Mouse (Mus musculus): ENCODE measurements around the gene Actn3. TPM values are rescaled to one million over a fixed set of nuclear protein-coding genes. Genes with fewer than 3 reads are reported as not detected.

The Actn3 gene
- polyA plus RNA-seq (2012; fragmentation: generic; extraction: Trizol) = 1 to 10 TPM; 2.6 to 6.1 TPM

DNA sequence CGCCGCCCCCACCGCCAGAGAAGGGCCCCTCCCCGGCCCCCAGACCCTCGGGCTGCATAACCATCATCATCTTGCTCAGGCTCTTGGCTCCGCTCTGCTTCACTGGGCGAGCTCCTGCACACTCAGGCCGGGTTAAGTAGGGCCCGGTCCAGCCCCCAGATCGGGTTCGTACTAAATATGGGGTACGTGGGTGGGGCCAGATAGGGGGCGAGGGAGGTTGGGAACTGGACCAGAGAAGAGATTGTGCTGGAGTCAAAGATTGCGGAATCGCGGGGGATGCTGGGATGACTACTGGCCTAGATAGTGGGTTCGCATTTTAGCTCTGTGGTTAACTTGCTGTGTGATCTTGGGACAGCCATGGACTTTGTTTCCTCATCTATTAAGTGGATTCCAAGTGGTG is at the start of gene Actn3:
Actn3 (minus strand) TSS at position 125 of the 400 bp plus-strand sequence.

DNA sequence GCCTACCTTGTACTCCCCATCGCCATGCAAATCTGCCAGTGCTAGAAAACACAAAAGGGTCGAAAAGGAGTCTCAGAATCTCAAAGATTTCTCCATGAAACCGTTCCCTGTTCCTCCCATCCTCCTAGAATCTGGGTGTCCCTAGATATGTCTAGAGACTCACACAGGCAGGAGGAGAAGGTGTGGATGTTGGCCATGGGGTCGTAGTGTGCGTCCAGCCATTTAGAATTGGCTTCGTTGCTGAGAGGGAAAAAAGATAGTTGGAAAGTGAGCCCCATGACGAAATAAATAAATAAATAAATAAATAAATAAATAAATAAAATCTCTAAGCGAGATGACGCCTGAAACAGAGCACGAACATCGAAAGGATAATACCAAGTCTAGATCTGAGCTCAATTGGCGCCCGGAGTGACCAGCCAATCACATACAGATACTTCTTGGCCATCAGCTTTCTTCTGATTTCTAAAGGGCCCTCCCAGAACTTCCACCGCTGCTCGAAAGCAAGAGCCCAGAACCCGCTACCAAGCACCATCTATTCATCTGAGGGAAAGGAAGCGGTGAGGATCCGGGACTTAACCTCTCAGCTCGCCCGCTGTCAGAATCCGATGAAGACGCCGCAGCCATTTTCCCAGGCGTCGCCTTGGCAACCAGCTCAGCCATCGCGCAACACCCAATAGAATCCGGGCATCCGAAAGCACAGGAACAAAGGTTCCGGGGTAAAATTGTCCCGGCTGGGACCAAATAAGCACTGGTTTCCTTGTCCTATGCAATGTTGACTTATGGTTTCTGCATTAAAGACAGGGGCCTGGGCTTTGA is 28.5 kb upstream of the Actn3 start, which contains the start of gene Bbs1:
Bbs1 (minus strand) TSS at position 650 of the 816 bp plus-strand sequence.

DNA sequence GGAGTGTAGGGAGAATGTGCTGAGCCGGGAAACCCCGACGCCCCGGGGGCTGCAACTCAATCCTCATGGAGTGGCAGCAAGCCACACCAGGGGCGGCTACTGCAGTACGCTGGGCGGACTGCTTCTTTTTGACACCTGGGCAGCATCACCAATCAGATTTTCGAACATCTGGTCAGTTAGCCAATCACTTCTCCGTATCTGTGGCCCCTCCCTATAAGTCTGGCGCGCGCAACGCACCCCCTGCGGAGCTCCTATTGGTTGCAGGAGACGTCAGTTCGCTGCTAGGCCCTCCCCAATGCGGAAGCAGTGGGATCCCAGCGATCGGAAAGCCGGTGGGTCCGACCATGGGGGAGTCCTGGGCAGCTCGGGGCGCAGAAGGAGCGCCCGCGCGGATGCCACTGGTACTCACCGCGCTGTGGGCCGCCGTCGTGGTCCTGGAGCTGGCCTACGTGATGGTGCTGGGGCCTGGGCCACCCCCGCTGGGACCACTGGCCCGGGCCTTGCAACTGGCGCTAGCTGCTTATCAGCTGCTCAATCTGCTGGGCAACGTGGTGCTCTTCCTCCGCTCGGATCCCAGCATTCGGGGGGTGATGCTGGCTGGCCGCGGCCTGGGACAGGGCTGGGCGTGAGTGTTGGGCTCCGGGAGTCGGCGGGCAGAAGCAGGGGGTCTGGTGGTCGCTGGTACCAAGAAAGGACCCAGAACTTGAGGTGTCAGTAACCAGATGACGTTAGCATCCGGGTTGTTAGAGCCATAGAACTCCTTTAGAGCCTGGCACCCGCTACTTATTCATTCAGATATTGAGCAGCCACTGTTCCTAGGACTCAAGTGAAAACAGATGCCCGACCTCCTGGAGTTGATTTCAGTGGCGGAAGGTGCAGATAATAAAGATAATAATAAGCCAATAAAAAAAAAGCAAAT is 955 bp upstream of the Actn3 start, which contains the start of gene Zdhhc24:
Zdhhc24 (plus strand) TSS at position 264 of the 919 bp plus-strand sequence.

DNA sequence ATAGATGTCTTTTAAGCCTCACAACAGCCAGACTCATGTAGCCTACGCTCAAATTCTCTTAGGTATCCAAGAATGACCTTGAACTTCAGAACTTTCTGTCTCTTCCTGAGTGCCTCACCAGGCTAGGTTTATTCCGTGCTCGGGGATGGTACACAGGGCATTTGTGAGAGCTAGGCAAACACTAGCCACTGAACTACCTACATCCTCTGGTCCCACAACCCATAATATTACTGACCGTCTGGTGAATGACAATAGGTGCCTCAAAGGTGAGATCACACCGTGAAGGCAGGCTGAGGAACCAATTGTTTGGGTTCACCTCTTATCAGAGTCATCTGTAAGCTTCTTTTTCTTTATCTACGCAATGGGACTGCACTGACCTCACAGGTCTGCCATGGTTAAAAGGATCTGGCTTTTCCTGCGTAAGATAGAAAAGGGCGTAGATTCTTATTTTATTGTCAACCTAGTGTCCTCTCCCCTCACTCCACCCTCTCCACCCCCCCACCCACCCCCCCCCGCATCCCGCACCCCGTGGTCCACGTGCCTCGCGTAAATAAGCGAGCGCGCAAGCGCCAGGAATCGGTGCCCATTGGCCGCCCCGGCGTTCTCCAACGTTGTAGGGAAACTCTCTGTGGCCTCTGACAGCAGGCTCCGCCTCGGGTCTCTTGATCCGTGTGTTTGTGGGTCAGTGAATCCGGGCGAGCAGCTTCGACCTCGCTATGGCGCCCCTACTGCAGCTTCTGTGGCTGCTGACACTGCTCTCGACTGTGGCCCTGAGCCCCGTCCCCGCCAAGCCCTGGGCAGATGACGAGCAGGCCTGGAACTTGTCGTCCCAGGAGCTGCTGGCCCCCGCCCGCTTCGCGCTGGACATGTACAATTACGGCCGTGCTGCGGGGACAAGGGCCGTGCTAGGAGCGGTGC is 22.9 kb downstream of the Actn3 start, which contains the start of gene Ctsf:
Ctsf (plus strand) TSS at position 579 of the 918 bp plus-strand sequence.

DNA sequence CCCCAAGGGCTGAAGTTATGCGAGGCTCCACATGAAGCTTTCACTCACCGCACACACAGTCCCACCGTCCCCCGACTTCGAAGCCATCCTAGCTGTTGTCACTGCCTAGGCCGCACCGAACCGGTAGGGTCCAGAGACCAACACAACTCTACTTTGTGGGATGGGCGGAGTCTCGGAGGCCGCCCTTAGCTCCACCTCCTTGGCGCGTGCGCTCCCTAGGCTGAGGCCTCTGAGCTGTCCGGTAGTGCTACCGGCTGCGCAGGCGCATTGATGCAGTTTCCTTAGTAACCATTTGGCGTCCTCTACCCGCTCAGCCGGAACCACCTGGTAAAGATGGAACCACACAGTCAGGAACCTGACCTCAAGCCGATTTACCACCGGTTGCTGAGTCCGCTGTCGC is 38.6 kb downstream of the Actn3 start, which contains the start of the genes Ccs and Ccdc87:
Ccs (minus strand) TSS at position 184 of the 400 bp plus-strand sequence.
Ccdc87 (plus strand) TSS at position 218 of the 400 bp plus-strand sequence.

Other genes starting within 250 kb of the Actn3 start
- 1 to 10 TPM in 1 of 2 experiments, under 1 TPM in 1; 0.51 to 2.9 TPM for gene Gm960, start 179.2 kb downstream of the Actn3 start, polyA plus RNA-seq (2012; fragmentation: generic; extraction: Trizol)
- gene Sptbn2, start 166.7 kb downstream of the Actn3 start, polyA plus RNA-seq (2012; fragmentation: generic; extraction: Trizol) = under 1 TPM; 0.05 to 0.13 TPM
- 10 to 100 TPM in 1 of 2 experiments, 1 to 10 TPM in 1; 3.3 to 22.9 TPM for gene Rbm4b, start 121.4 kb downstream of the Actn3 start, polyA plus RNA-seq (2012; fragmentation: generic; extraction: Trizol)
- gene Rbm4, start 84.0 kb downstream of the Actn3 start, polyA plus RNA-seq (2012; fragmentation: generic; extraction: Trizol) = 10 to 100 TPM; 17.8 to 38.0 TPM
- gene Gm21992, start 66.3 kb downstream of the Actn3 start, polyA plus RNA-seq (2012; fragmentation: generic; extraction: Trizol) = 10 to 100 TPM; 23.3 to 28.1 TPM
- gene Rbm14, start 66.3 kb downstream of the Actn3 start, polyA plus RNA-seq (2012; fragmentation: generic; extraction: Trizol) = 10 to 100 TPM; 48.9 to 59.1 TPM
- gene Ccs, start 38.6 kb downstream of the Actn3 start, polyA plus RNA-seq (2012; fragmentation: generic; extraction: Trizol) = 100 to 1,000 TPM in 1 of 2 experiments, 10 to 100 TPM in 1; 60.9 to 102 TPM
- gene Ccdc87, start 38.5 kb downstream of the Actn3 start, polyA plus RNA-seq (2012; fragmentation: generic; extraction: Trizol) = under 1 TPM; 0.02 to 0.20 TPM
- gene Ctsf, start 22.8 kb downstream of the Actn3 start, polyA plus RNA-seq (2012; fragmentation: generic; extraction: Trizol) = 1 to 10 TPM in 1 of 2 experiments, under 1 TPM in 1; 0.18 to 2.1 TPM
- gene Zdhhc24, start 759 bp upstream of the Actn3 start, polyA plus RNA-seq (2012; fragmentation: generic; extraction: Trizol) = 10 to 100 TPM in 1 of 2 experiments, 1 to 10 TPM in 1; 2.9 to 13.9 TPM
- 1 to 10 TPM; 1.3 to 5.5 TPM for gene Bbs1, start 28.7 kb upstream of the Actn3 start, polyA plus RNA-seq (2012; fragmentation: generic; extraction: Trizol)
- 10 to 100 TPM; 78.5 to 79.8 TPM for gene Dpp3, start 50.4 kb upstream of the Actn3 start, polyA plus RNA-seq (2012; fragmentation: generic; extraction: Trizol)
- 1 to 10 TPM; 3.2 to 4.7 TPM for gene Peli3, start 65.2 kb upstream of the Actn3 start, polyA plus RNA-seq (2012; fragmentation: generic; extraction: Trizol)
- gene Mrpl11, start 84.2 kb upstream of the Actn3 start, polyA plus RNA-seq (2012; fragmentation: generic; extraction: Trizol) = 100 to 1,000 TPM in 1 of 2 experiments, 10 to 100 TPM in 1; 75.2 to 151 TPM
- under 1 TPM; 0.01 to 0.11 TPM for gene Npas4, start 112.4 kb upstream of the Actn3 start, polyA plus RNA-seq (2012; fragmentation: generic; extraction: Trizol)
- 1 to 10 TPM; 1.3 to 1.5 TPM for gene Slc29a2, start 146.0 kb upstream of the Actn3 start, polyA plus RNA-seq (2012; fragmentation: generic; extraction: Trizol)
- 10 to 100 TPM; 18.7 to 79.2 TPM for gene B4gat1, start 160.9 kb upstream of the Actn3 start, polyA plus RNA-seq (2012; fragmentation: generic; extraction: Trizol)
- 1 to 10 TPM in 1 of 2 experiments, under 1 TPM in 1; 0.95 to 3.4 TPM for gene AC124502.3, start 161.0 kb upstream of the Actn3 start, polyA plus RNA-seq (2012; fragmentation: generic; extraction: Trizol)
- gene Brms1, start 163.4 kb upstream of the Actn3 start, polyA plus RNA-seq (2012; fragmentation: generic; extraction: Trizol) = 10 to 100 TPM; 43.2 to 81.1 TPM
- 10 to 100 TPM; 14.9 to 21.8 TPM for gene Rin1, start 172.6 kb upstream of the Actn3 start, polyA plus RNA-seq (2012; fragmentation: generic; extraction: Trizol)
- 100 to 1,000 TPM; 106 to 492 TPM for gene Cd248, start 190.2 kb upstream of the Actn3 start, polyA plus RNA-seq (2012; fragmentation: generic; extraction: Trizol)
- gene Tmem151a, start 207.6 kb upstream of the Actn3 start, polyA plus RNA-seq (2012; fragmentation: generic; extraction: Trizol) = 1 to 10 TPM; 3.1 to 4.6 TPM
- gene Yif1a, start 210.6 kb upstream of the Actn3 start, polyA plus RNA-seq (2012; fragmentation: generic; extraction: Trizol) = 100 to 1,000 TPM; 137 to 166 TPM
- 10 to 100 TPM in 1 of 2 experiments, 1 to 10 TPM in 1; 2.5 to 10.3 TPM for gene Cnih2, start 220.6 kb upstream of the Actn3 start, polyA plus RNA-seq (2012; fragmentation: generic; extraction: Trizol)
- gene Rab1b, start 229.2 kb upstream of the Actn3 start, polyA plus RNA-seq (2012; fragmentation: generic; extraction: Trizol) = 100 to 1,000 TPM; 192 to 232 TPM
- gene Klc2, start 240.7 kb upstream of the Actn3 start, polyA plus RNA-seq (2012; fragmentation: generic; extraction: Trizol) = 10 to 100 TPM; 16.7 to 20.6 TPM